Mouse (Mus musculus): ENCODE measurements around the gene Homer3. TPM values are rescaled to one million over a fixed set of nuclear protein-coding genes. Genes with fewer than 3 reads are reported as not detected.

The Homer3 gene
- polyA plus RNA-seq (2014; fragmentation: Illumina TruSeq; extraction: RNeasy Lipid Tissue Mini Kit (QIAGEN cat#74804)) = 0.20 TPM

GRCm38 (mm10) chr8:70282603-70283135 lies at the start of gene Homer3:
Gene Homer3, plus strand, starts transcription at chr8:70282827.

GRCm38 (mm10) chr8:70234080-70234780 lies 48.4 kb upstream of the Homer3 start, which contains the start of the genes Sugp2 and Armc6:
Gene Sugp2, plus strand, starts transcription at chr8:70234226.
Gene Armc6, minus strand, starts transcription at chr8:70234466.

GRCm38 (mm10) chr8:70302358-70302890 lies 19.8 kb downstream of the Homer3 start, which contains the start of the genes Ddx49 and Cope:
Gene Ddx49, minus strand, starts transcription at chr8:70302489.
Gene Cope, plus strand, starts transcription at chr8:70302518.

GRCm38 (mm10) chr8:70315624-70316510 lies 33.2 kb downstream of the Homer3 start, which contains the start of gene Cers1:
Gene Cers1, plus strand, starts transcription at chr8:70315775.

GRCm38 (mm10) chr8:70329124-70329834 lies 46.7 kb downstream of the Homer3 start, which contains the start of gene Gdf1:
Gene Gdf1, plus strand, starts transcription at chr8:70329817.

Other genes starting within 250 kb of the Homer3 start
- 8.2 TPM for gene Mau2, start 240.1 kb upstream of the Homer3 start, polyA plus RNA-seq (2014; fragmentation: Illumina TruSeq; extraction: RNeasy Lipid Tissue Mini Kit (QIAGEN cat#74804))
- 5.0 TPM for gene Sugp1, start 240.0 kb upstream of the Homer3 start, polyA plus RNA-seq (2014; fragmentation: Illumina TruSeq; extraction: RNeasy Lipid Tissue Mini Kit (QIAGEN cat#74804))
- not detected for gene Tm6sf2, start 209.9 kb upstream of the Homer3 start, polyA plus RNA-seq (2014; fragmentation: Illumina TruSeq; extraction: RNeasy Lipid Tissue Mini Kit (QIAGEN cat#74804))
- not detected for gene Hapln4, start 199.4 kb upstream of the Homer3 start, polyA plus RNA-seq (2014; fragmentation: Illumina TruSeq; extraction: RNeasy Lipid Tissue Mini Kit (QIAGEN cat#74804))
- gene Ncan, start 162.0 kb upstream of the Homer3 start, polyA plus RNA-seq (2014; fragmentation: Illumina TruSeq; extraction: RNeasy Lipid Tissue Mini Kit (QIAGEN cat#74804)) = not detected
- gene Nr2c2ap, start 151.5 kb upstream of the Homer3 start, polyA plus RNA-seq (2014; fragmentation: Illumina TruSeq; extraction: RNeasy Lipid Tissue Mini Kit (QIAGEN cat#74804)) = 1.3 TPM
- 0.68 TPM for gene Rfxank, start 143.7 kb upstream of the Homer3 start, polyA plus RNA-seq (2014; fragmentation: Illumina TruSeq; extraction: RNeasy Lipid Tissue Mini Kit (QIAGEN cat#74804))
- 12.3 TPM for gene Borcs8, start 143.3 kb upstream of the Homer3 start, polyA plus RNA-seq (2014; fragmentation: Illumina TruSeq; extraction: RNeasy Lipid Tissue Mini Kit (QIAGEN cat#74804))
- not detected for gene Mef2b, start 143.1 kb upstream of the Homer3 start, polyA plus RNA-seq (2014; fragmentation: Illumina TruSeq; extraction: RNeasy Lipid Tissue Mini Kit (QIAGEN cat#74804))
- 5.1 TPM for gene Tmem161a, start 110.5 kb upstream of the Homer3 start, polyA plus RNA-seq (2014; fragmentation: Illumina TruSeq; extraction: RNeasy Lipid Tissue Mini Kit (QIAGEN cat#74804))
- gene Slc25a42, start 70.5 kb upstream of the Homer3 start, polyA plus RNA-seq (2014; fragmentation: Illumina TruSeq; extraction: RNeasy Lipid Tissue Mini Kit (QIAGEN cat#74804)) = 1.5 TPM
- gene Sugp2, start 48.6 kb upstream of the Homer3 start, polyA plus RNA-seq (2014; fragmentation: Illumina TruSeq; extraction: RNeasy Lipid Tissue Mini Kit (QIAGEN cat#74804)) = 2.8 TPM
- 0.48 TPM for gene Armc6, start 48.4 kb upstream of the Homer3 start, polyA plus RNA-seq (2014; fragmentation: Illumina TruSeq; extraction: RNeasy Lipid Tissue Mini Kit (QIAGEN cat#74804))
- 4.8 TPM for gene Ddx49, start 19.7 kb downstream of the Homer3 start, polyA plus RNA-seq (2014; fragmentation: Illumina TruSeq; extraction: RNeasy Lipid Tissue Mini Kit (QIAGEN cat#74804))
- gene Cope, start 19.7 kb downstream of the Homer3 start, polyA plus RNA-seq (2014; fragmentation: Illumina TruSeq; extraction: RNeasy Lipid Tissue Mini Kit (QIAGEN cat#74804)) = 0.86 TPM
- gene Cers1, start 32.9 kb downstream of the Homer3 start, polyA plus RNA-seq (2014; fragmentation: Illumina TruSeq; extraction: RNeasy Lipid Tissue Mini Kit (QIAGEN cat#74804)) = not detected
- gene Gdf1, start 47.0 kb downstream of the Homer3 start, polyA plus RNA-seq (2014; fragmentation: Illumina TruSeq; extraction: RNeasy Lipid Tissue Mini Kit (QIAGEN cat#74804)) = not detected
- gene Upf1, start 70.5 kb downstream of the Homer3 start, polyA plus RNA-seq (2014; fragmentation: Illumina TruSeq; extraction: RNeasy Lipid Tissue Mini Kit (QIAGEN cat#74804)) = 3.3 TPM
- not detected for gene Comp, start 90.7 kb downstream of the Homer3 start, polyA plus RNA-seq (2014; fragmentation: Illumina TruSeq; extraction: RNeasy Lipid Tissue Mini Kit (QIAGEN cat#74804))
- gene Crtc1, start 156.8 kb downstream of the Homer3 start, polyA plus RNA-seq (2014; fragmentation: Illumina TruSeq; extraction: RNeasy Lipid Tissue Mini Kit (QIAGEN cat#74804)) = 1.8 TPM
- gene Klhl26, start 194.1 kb downstream of the Homer3 start, polyA plus RNA-seq (2014; fragmentation: Illumina TruSeq; extraction: RNeasy Lipid Tissue Mini Kit (QIAGEN cat#74804)) = 3.4 TPM
- gene Tmem59l, start 204.5 kb downstream of the Homer3 start, polyA plus RNA-seq (2014; fragmentation: Illumina TruSeq; extraction: RNeasy Lipid Tissue Mini Kit (QIAGEN cat#74804)) = not detected
- gene Crlf1, start 210.3 kb downstream of the Homer3 start, polyA plus RNA-seq (2014; fragmentation: Illumina TruSeq; extraction: RNeasy Lipid Tissue Mini Kit (QIAGEN cat#74804)) = not detected
- 1.3 TPM for gene Rex1bd, start 223.9 kb downstream of the Homer3 start, polyA plus RNA-seq (2014; fragmentation: Illumina TruSeq; extraction: RNeasy Lipid Tissue Mini Kit (QIAGEN cat#74804))
- gene Uba52, start 228.0 kb downstream of the Homer3 start, polyA plus RNA-seq (2014; fragmentation: Illumina TruSeq; extraction: RNeasy Lipid Tissue Mini Kit (QIAGEN cat#74804)) = 1.5 TPM
- gene Fkbp8, start 244.9 kb downstream of the Homer3 start, polyA plus RNA-seq (2014; fragmentation: Illumina TruSeq; extraction: RNeasy Lipid Tissue Mini Kit (QIAGEN cat#74804)) = 1.2 TPM
- 8.4 TPM for gene Kxd1, start 245.1 kb downstream of the Homer3 start, polyA plus RNA-seq (2014; fragmentation: Illumina TruSeq; extraction: RNeasy Lipid Tissue Mini Kit (QIAGEN cat#74804))